Mouse (Mus musculus) liver, adult 2 months (tissue): ENCODE results near the gene Bfsp1.

Experiments
- CTCF ChIP-seq: fragments of 200-500 bp; IDR thresholded peaks from 2 replicates; pipeline ENCODE4 v1.5.1; 2011; ENCODE audit warnings: low read depth, low read length, control low read depth
- POLR2A ChIP-seq: fragments of 200-500 bp; IDR thresholded peaks from 2 replicates; pipeline ENCODE4 v1.6.1; 2011; ENCODE audit warnings: low read length, control low read depth; ENCODE audit not compliant: insufficient read depth; ENCODE audit errors: extremely low read depth

GRCm38 (mm10) chr2:143813461-143813860 is 49.5 kb downstream of the Bfsp1 start:
- TF ChIP-seq CTCF (no peak), POLR2A (no peak)
